Mouse (Mus musculus): ENCODE measurements at regions not wholly inside any gene's neighbourhood (a gene's known extent, or its start where the extent isn't known, plus 50 kb on each side); places are given as distances from the start of the nearest gene placed in this dataset.

GRCm38 (mm10) chr3:148564716-148565115 is 425.6 kb downstream of the Adgrl2 start:
- DNase-seq (ENCODE audit: inconsistent age in 2 of 2, low spot score in 1 of 2): no peak

- DNase-seq (ENCODE audit: inconsistent age in 2 of 2, low spot score in 1 of 2): no peak
Observed at GRCm38 (mm10) chr3:148561211-148561610, 429.1 kb downstream of the Adgrl2 start.

- DNase-seq (ENCODE audit: inconsistent age in 2 of 2, low spot score in 1 of 2): no peak
Observed at GRCm38 (mm10) chr3:148559752-148560460, 430.4 kb downstream of the Adgrl2 start.

- no peak for DNase-seq (ENCODE audit: inconsistent age in 2 of 2, low spot score in 1 of 2)
Observed at GRCm38 (mm10) chr3:148558592-148559157, 431.7 kb downstream of the Adgrl2 start.

- DNase-seq (ENCODE audit: inconsistent age in 2 of 2, low spot score in 1 of 2): no peak
Observed at GRCm38 (mm10) chr3:148555324-148555723, 435.0 kb downstream of the Adgrl2 start.

GRCm38 (mm10) chr3:148550716-148551115 is 439.6 kb downstream of the Adgrl2 start:
- no peak for DNase-seq (ENCODE audit: inconsistent age in 2 of 2, low spot score in 1 of 2)

- DNase-seq (ENCODE audit: inconsistent age in 2 of 2, low spot score in 1 of 2): no peak
Observed at GRCm38 (mm10) chr3:148544929-148545328, 445.4 kb downstream of the Adgrl2 start.

- no peak for DNase-seq (ENCODE audit: inconsistent age in 2 of 2, low spot score in 1 of 2)
Observed at GRCm38 (mm10) chr3:148542217-148542616, 448.1 kb downstream of the Adgrl2 start.

GRCm38 (mm10) chr3:148537669-148538271 is 452.6 kb downstream of the Adgrl2 start:
- no peak for DNase-seq (ENCODE audit: inconsistent age in 2 of 2, low spot score in 1 of 2)

- no peak for DNase-seq (ENCODE audit: inconsistent age in 2 of 2, low spot score in 1 of 2)
Observed at GRCm38 (mm10) chr3:148529893-148530292, 460.5 kb downstream of the Adgrl2 start.

GRCm38 (mm10) chr3:148510381-148510780 is 480.0 kb downstream of the Adgrl2 start:
- DNase-seq (ENCODE audit: inconsistent age in 2 of 2, low spot score in 1 of 2): no peak

GRCm38 (mm10) chr3:148504928-148505327 is 485.4 kb downstream of the Adgrl2 start:
- DNase-seq (ENCODE audit: inconsistent age in 2 of 2, low spot score in 1 of 2): no peak

GRCm38 (mm10) chr3:148503432-148503831 is 486.9 kb downstream of the Adgrl2 start:
- DNase-seq (ENCODE audit: inconsistent age in 2 of 2, low spot score in 1 of 2): no peak

GRCm38 (mm10) chr3:148501801-148502200 is 488.6 kb downstream of the Adgrl2 start:
- DNase-seq (ENCODE audit: inconsistent age in 2 of 2, low spot score in 1 of 2): no peak

GRCm38 (mm10) chr3:148496672-148497071 is 493.7 kb downstream of the Adgrl2 start:
- DNase-seq (ENCODE audit: inconsistent age in 2 of 2, low spot score in 1 of 2): no peak

GRCm38 (mm10) chr3:148491287-148491686 is 499.1 kb downstream of the Adgrl2 start:
- DNase-seq (ENCODE audit: inconsistent age in 2 of 2, low spot score in 1 of 2): no peak

- DNase-seq (ENCODE audit: inconsistent age in 2 of 2, low spot score in 1 of 2): no peak
Observed at GRCm38 (mm10) chr3:148489201-148489600, 501.2 kb downstream of the Adgrl2 start.

GRCm38 (mm10) chr3:148487949-148488348 is 502.4 kb downstream of the Adgrl2 start:
- DNase-seq (ENCODE audit: inconsistent age in 2 of 2, low spot score in 1 of 2): peak; percentile 9 to 81

- no peak for DNase-seq (ENCODE audit: inconsistent age in 2 of 2, low spot score in 1 of 2)
Observed at GRCm38 (mm10) chr3:148475862-148476261, 514.5 kb downstream of the Adgrl2 start.

GRCm38 (mm10) chr3:148472943-148473444 is 517.4 kb downstream of the Adgrl2 start:
- no peak for DNase-seq (ENCODE audit: inconsistent age in 2 of 2, low spot score in 1 of 2)

- no peak for DNase-seq (ENCODE audit: inconsistent age in 2 of 2, low spot score in 1 of 2)
Observed at GRCm38 (mm10) chr3:148465456-148465855, 524.9 kb downstream of the Adgrl2 start.

GRCm38 (mm10) chr3:148462791-148463190 is 527.6 kb downstream of the Adgrl2 start:
- no peak for DNase-seq (ENCODE audit: inconsistent age in 2 of 2, low spot score in 1 of 2)

Data from adrenal gland, adult (tissue).